Comparison of ENCODE assay signal across 16 mouse cellular contexts in the genomic region with DNA sequence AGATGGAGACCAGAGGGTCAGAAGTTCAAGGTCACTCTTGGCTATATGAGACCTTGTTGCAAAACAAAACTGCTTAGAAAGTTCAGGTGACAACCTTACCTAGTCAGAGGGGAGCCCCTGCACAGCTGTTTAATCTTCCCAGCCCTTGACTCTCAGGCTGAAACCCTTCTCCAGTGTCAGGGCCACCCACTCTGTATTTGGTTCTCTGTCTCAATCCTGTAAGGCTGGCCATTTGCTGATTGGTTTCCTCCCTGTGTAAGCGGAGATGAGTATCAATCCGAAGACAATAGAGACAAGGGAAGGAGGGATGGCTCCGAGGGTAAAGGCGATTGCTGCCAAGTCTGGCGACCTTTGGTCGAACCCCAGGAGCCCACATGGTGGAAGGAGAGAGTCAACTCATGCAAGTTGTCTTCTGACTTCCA. TPM values are rescaled to one million over a fixed set of nuclear protein-coding genes. Genes with fewer than 3 reads are reported as not detected.
DNase-seq lines count a peak whose midpoint lies in the region; ATAC-seq and TF ChIP-seq lines count a peak whose summit lies in the region.
"Had no signal": no experiment of that assay in that cellular context is flagged by ENCODE, and none has a peak within 500 bp of the region (broad histone marks: within the 10 kb centered on the region; RNA-seq: fewer than 3 reads in every experiment).

No protein-coding gene starts in this region.

- no peaks in the 10 kb centered on the region for H3K36me3 ChIP-seq in forebrain, embryonic 10.5 days (replicated peaks)
- H3K36me3 ChIP-seq in forebrain, embryonic 12.5 days (replicated peaks): no peaks in the 10 kb centered on the region
- no peaks in the 10 kb centered on the region for H3K36me3 ChIP-seq in E14TG2a.4 (ENCODE audit: insufficient read depth, low read length)
- no peaks in the 10 kb centered on the region for H3K36me3 ChIP-seq in embryonic facial prominence, embryonic 11.5 days (replicated peaks; ENCODE audit: control insufficient read depth, insufficient read depth, low read depth, low read length)
- H3K36me3 ChIP-seq in kidney, embryonic 15.5 days: no peaks in the 10 kb centered on the region
- H3K36me3 ChIP-seq: limb, embryonic 13.5 days; neural tube, embryonic 13.5 days had no signal

- intact Hi-C loops in heart, postnatal 25 days (cut with DNase I): loop anchor here (2.0 to 5.0 kb wide), 3 partner anchors 23 to 113 kb away; no protein-coding TSS in a partner anchor

- no peak for ATAC-seq in forebrain, embryonic 12.5 days (ENCODE audit: low FRiP score)
- ATAC-seq in embryonic facial prominence, embryonic 11.5 days (replicated peaks; ENCODE audit: insufficient number of reproducible peaks, low FRiP score, low TSS enrichment, low read depth): peak; percentile 11; the same call in 1 of the 2 replicates
- ATAC-seq in kidney, embryonic 15.5 days (replicated peaks; ENCODE audit: low FRiP score): peak; percentile 50; the same call in 1 of the 2 replicates
- ATAC-seq: liver, postnatal 0 days had no signal

- no peak overlapping the region for H3K4me2 ChIP-seq in forebrain, embryonic 12.5 days
- no peak overlapping the region for H3K4me2 ChIP-seq in embryonic facial prominence, embryonic 11.5 days (ENCODE audit: low read depth, low read length)
- no peak overlapping the region for H3K4me2 ChIP-seq in kidney, embryonic 15.5 days
- H3K4me2 ChIP-seq: limb, embryonic 13.5 days; neural tube, embryonic 13.5 days had no signal

- no peak overlapping the region for H3K9ac ChIP-seq in forebrain, embryonic 12.5 days
- no peak overlapping the region for H3K9ac ChIP-seq in embryonic facial prominence, embryonic 11.5 days (replicated peaks; ENCODE audit: low read length)
- no peak overlapping the region for H3K9ac ChIP-seq in kidney, embryonic 15.5 days
- H3K9ac ChIP-seq: limb, embryonic 13.5 days; liver, postnatal 0 days; neural tube, embryonic 13.5 days had no signal

- H3K27ac ChIP-seq in forebrain, embryonic 10.5 days: 0 out of 2 replicates have a peak overlapping the region, but pooled peaks have one; percentile 30
- H3K27ac ChIP-seq in forebrain, embryonic 12.5 days: no peak overlapping the region
- no peak overlapping the region for H3K27ac ChIP-seq in embryonic facial prominence, embryonic 11.5 days (replicated peaks; ENCODE audit: low read depth, low read length)
- H3K27ac ChIP-seq in kidney, embryonic 15.5 days: no peak overlapping the region
- H3K27ac ChIP-seq: gastrocnemius, adult 2 months; limb, embryonic 13.5 days; neural tube, embryonic 13.5 days had no signal

- DNase-seq in forebrain, embryonic 10.5 days (ENCODE audit: extremely low spot score, low spot score): no peak
- no peak for DNase-seq in embryonic facial prominence, embryonic 11.5 days (ENCODE audit: low spot score)
- DNase-seq in ovary, postnatal 10 days (ENCODE audit: low spot score): no peak
- no peak for DNase-seq in heart, postnatal 25 days (ENCODE audit: low spot score)
- DNase-seq in layer of hippocampus, adult 11-12 months (ENCODE audit: low spot score): no peak
- DNase-seq: cerebellum, postnatal 10 days; gastrocnemius, adult 2 months; heart, adult 11 months; liver, postnatal 0 days; right cerebral cortex, postnatal 14 days had no signal

- H3K9me3 ChIP-seq in forebrain, embryonic 10.5 days: no peaks in the 10 kb centered on the region
- no peaks in the 10 kb centered on the region for H3K9me3 ChIP-seq in forebrain, embryonic 12.5 days
- H3K9me3 ChIP-seq in E14TG2a.4 (ENCODE audit: low read length): no peaks in the 10 kb centered on the region
- H3K9me3 ChIP-seq in embryonic facial prominence, embryonic 11.5 days (replicated peaks; ENCODE audit: control insufficient read depth, low read length): no peaks in the 10 kb centered on the region
- H3K9me3 ChIP-seq in kidney, embryonic 15.5 days (replicated peaks): no peaks in the 10 kb centered on the region
- H3K9me3 ChIP-seq: limb, embryonic 13.5 days; neural tube, embryonic 13.5 days had no signal

- WGBS in forebrain, embryonic 10.5 days: 23% methylated on average over 6 of the region's 6 CpGs
- WGBS in forebrain, embryonic 12.5 days: 27% methylated on average over 6 of the region's 6 CpGs
- 28% methylated on average over 6 of the region's 6 CpGs for WGBS in embryonic facial prominence, embryonic 11.5 days
- 19% methylated on average over 6 of the region's 6 CpGs for WGBS in kidney, embryonic 15.5 days

- TF ChIP-seq CTCF in E14TG2a.4 (conservative IDR thresholded peaks at IDR 0.05; ENCODE audit: low read length): no peak

- no peak overlapping the region for H3K4me3 ChIP-seq in forebrain, embryonic 10.5 days
- no peak overlapping the region for H3K4me3 ChIP-seq in forebrain, embryonic 12.5 days (replicated peaks)
- H3K4me3 ChIP-seq in E14TG2a.4 (replicated peaks; ENCODE audit: low read length): peak overlapping the region; percentile 49
- H3K4me3 ChIP-seq in embryonic facial prominence, embryonic 11.5 days (ENCODE audit: low read depth, low read length): no peak overlapping the region
- no peak overlapping the region for H3K4me3 ChIP-seq in kidney, embryonic 15.5 days (replicated peaks)
- H3K4me3 ChIP-seq: erythroblast, embryonic 14.5 days; gastrocnemius, adult 2 months; limb, embryonic 13.5 days; neural tube, embryonic 13.5 days had no signal

- H3K4me1 ChIP-seq in forebrain, embryonic 10.5 days: peaks cover 7% of the 10 kb centered on the region
- no peaks in the 10 kb centered on the region for H3K4me1 ChIP-seq in forebrain, embryonic 12.5 days
- peaks cover 86% of the 10 kb centered on the region for H3K4me1 ChIP-seq in E14TG2a.4 (replicated peaks; ENCODE audit: low read depth, low read length)
- no peaks in the 10 kb centered on the region for H3K4me1 ChIP-seq in embryonic facial prominence, embryonic 11.5 days (ENCODE audit: control insufficient read depth, insufficient read depth, low read length)
- H3K4me1 ChIP-seq in kidney, embryonic 15.5 days: peaks cover 8% of the 10 kb centered on the region
- H3K4me1 ChIP-seq: limb, embryonic 13.5 days; neural tube, embryonic 13.5 days had no signal

- H3K27me3 ChIP-seq in forebrain, embryonic 10.5 days (ENCODE audit: poor library complexity, severe bottlenecking): no peaks in the 10 kb centered on the region
- no peaks in the 10 kb centered on the region for H3K27me3 ChIP-seq in forebrain, embryonic 12.5 days
- H3K27me3 ChIP-seq in E14TG2a.4 (ENCODE audit: insufficient read depth, low read length): no peaks in the 10 kb centered on the region
- H3K27me3 ChIP-seq in embryonic facial prominence, embryonic 11.5 days (ENCODE audit: control insufficient read depth, insufficient read depth, low read length): no peaks in the 10 kb centered on the region
- no peaks in the 10 kb centered on the region for H3K27me3 ChIP-seq in kidney, embryonic 15.5 days
- H3K27me3 ChIP-seq: limb, embryonic 13.5 days; neural tube, embryonic 13.5 days had no signal

RNA-seq across cellular contexts. Expression of gene Gtf2i, which starts 25.6 kb away (rescaled TPM):
- 174 and 178 TPM in 2 replicates for polyA plus RNA-seq in forebrain, embryonic 10.5 days (2016; fragmentation: Nextera tagmentation; extraction: Ambion mirVana)
- polyA plus RNA-seq in forebrain, embryonic 12.5 days (2016; fragmentation: Nextera tagmentation; extraction: Ambion mirVana): 245 and 247 TPM in 2 replicates
- 186 and 193 TPM in 2 replicates for polyA plus RNA-seq in embryonic facial prominence, embryonic 11.5 days (2014; fragmentation: Nextera tagmentation; extraction: Ambion mirVana)
- 196 and 197 TPM in 2 replicates for polyA plus RNA-seq in kidney, embryonic 15.5 days (2015; fragmentation: Nextera tagmentation; extraction: Ambion mirVana)
- total RNA-seq in heart, postnatal 25 days (2021): 100 to 1,000 TPM; 194 to 218 TPM
